Mouse (Mus musculus) embryonic fibroblast, embryonic 13.5 days (primary cell): ENCODE measurements around the gene Ppip5k2. TPM values are rescaled to one million over a fixed set of nuclear protein-coding genes. Genes with fewer than 3 reads are reported as not detected.

Source experiments
- H3K27ac ChIP-seq: 2 replicates; pipeline ENCODE4 v1.5.1; 2012; ENCODE audit warnings: low read length, control low read depth, inconsistent platforms; ENCODE audit not compliant: insufficient read depth
- H3K4me1 ChIP-seq: 2 replicates; pipeline ENCODE4 v1.6.1; 2011; ENCODE audit warnings: low read length; ENCODE audit not compliant: control insufficient read depth, insufficient read depth
- H3K4me3 ChIP-seq: 2 replicates; pipeline ENCODE4 v1.5.1; 2011; ENCODE audit warnings: mild to moderate bottlenecking, control low read depth, low read length; ENCODE audit not compliant: insufficient read depth
- CTCF ChIP-seq: IDR thresholded peaks from 2 replicates; pipeline ENCODE4 v1.5.1; 2011; ENCODE audit warnings: mild to moderate bottlenecking, control low read depth, low read length, moderate library complexity, borderline replicate concordance; ENCODE audit not compliant: insufficient read depth
- POLR2A ChIP-seq: IDR thresholded peaks from 2 replicates; pipeline ENCODE4 v1.6.1; 2011; ENCODE audit warnings: low read depth, mild to moderate bottlenecking, control low read depth, low read length, moderate library complexity
- polyA plus RNA-seq: library from polyadenylated mRNA; stranded (reverse); fragments of >200 nt; gene quantifications from 2 replicates; pipeline ENCODE4 v1.2.4, GENCODE M21; 2011; ENCODE audit warnings: low read depth; ENCODE audit not compliant: missing spikeins, insufficient read length

Gene Ppip5k2
- polyA plus RNA-seq, 1 experiment, result 35.2 TPM

DNA sequence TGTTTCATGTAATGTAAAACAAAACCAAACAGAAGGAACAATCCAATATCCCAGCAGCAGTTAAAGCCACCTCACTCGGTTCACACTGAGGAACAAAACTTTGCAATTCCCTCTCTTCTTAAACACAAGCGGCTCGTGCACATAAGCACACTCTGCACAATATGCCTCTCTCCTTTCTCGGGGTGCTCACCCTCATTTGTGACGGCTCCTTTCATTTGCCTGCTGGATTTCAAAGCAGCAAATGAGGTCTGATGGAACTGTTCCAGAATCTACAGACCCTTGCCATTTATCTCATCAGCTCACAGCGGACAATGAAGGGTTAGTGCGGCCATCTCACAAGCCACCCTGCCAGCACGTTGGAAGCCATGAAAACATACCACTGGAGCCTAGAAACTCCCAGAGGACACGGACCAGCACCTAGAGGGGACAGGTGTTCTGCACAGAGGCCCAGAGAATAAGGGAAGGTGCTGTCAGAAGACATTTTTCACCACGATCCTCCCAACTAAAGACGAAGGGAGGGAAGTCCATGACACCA, 55.8 kb downstream of the Ppip5k2 start:
- Histone ChIP-seq H3K4me3 (no peak overlapping the region), H3K27ac (no peak overlapping the region), H3K4me1 (no peaks in the 10 kb centered on the region)
- TF ChIP-seq POLR2A (no peak), CTCF (no peak)

DNA sequence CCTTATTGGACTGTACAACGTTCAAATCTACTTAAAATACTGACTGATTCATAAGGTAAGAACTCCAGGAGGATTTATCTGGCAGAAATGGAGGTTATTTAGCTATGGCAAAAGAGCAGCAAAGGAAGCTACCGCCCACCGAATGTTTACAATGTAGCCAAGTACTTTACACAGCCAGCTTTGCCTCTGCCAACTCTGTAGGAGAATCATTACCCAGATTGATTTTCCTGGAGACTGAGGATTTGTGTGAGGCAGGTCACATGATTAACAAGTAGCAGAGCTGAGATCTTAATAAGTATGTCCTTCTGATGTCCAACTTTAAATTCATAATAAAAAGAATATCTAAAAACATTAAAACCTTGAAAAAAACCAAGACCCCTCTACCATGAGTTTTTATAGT, 59.7 kb downstream of the Ppip5k2 start:
- TF ChIP-seq POLR2A (no peak), CTCF (no peak)
- H3K4me3 ChIP-seq, result no peak overlapping the region
- H3K27ac ChIP-seq, result no peak overlapping the region
- no peaks in the 10 kb centered on the region for H3K4me1 ChIP-seq

DNA sequence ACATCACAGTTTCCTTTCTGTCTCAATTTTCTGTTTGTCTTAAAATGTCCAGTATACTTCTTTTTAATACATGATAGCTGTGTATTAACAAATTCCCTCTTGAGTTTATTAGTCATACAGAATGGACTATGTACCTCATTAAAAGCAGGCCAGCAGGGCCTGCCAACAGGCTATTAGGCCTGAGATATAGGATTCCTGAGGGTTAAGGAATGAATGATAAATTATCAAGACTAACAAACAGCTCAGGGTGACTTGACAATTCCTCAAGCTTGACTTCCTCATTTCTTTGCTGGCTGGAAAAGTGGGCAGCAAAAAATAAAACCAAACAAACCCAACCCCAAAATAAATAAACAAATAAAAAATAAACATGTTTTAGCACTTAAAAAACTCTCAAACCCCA, 64.8 kb downstream of the Ppip5k2 start:
- Histone ChIP-seq H3K4me3 (no peak overlapping the region), H3K27ac (no peak overlapping the region), H3K4me1 (no peaks in the 10 kb centered on the region)
- TF ChIP-seq CTCF (no peak), POLR2A (no peak)

DNA sequence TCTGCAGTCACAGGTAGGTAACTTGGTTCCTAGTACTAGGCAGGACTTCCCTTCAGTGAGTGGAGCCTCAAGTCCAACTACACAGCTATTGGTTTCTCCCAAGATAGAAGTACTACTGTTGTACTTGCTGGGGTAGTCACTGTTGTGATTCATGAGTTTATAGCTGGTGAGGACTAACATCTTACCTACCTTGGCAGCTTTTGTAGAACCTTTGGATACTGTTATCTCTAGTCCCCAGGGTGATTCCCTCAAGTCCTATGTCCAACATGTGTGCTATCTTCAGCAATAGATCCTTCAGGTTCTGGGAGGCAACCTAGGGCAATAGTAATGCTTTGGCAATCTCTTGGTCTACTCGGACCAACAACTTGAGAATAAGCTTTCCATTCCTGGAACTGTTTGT, 65.6 kb downstream of the Ppip5k2 start:
- no peaks in the 10 kb centered on the region for H3K4me1 ChIP-seq
- TF ChIP-seq CTCF, result no peak
- no peak for TF ChIP-seq POLR2A
- H3K4me3 ChIP-seq, result no peak overlapping the region
- no peak overlapping the region for H3K27ac ChIP-seq

DNA sequence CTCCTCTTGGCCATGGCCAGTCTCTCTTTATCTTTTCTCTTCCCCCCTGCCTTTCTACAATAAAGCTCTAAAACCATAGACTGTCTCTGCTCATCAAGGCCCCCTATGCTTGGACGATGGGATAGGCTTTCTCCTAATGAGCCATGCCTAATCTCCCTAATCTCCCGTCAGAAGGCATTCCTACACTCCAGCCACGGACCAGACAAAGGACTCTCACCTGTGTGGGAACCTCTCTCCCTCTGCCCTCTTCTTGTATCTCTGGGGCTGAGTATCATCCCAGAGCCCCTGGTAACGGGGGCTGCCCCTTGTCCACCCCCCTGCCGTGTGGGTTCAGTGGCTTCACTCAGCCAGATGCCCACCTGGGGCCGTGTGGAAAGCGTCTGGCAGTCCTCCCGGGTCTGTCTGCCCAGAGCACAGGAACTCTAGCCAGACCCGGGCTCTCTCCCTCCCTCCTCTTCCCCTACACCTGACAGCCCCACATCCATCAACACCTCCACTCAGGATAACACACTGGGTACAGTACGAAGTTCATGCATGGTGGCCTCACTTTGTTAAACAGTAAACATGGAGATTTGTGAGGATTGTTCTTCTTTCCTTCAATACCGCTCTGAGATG, 71.1 kb downstream of the Ppip5k2 start:
- TF ChIP-seq POLR2A (no peak), CTCF (no peak)
- no peaks in the 10 kb centered on the region for H3K4me1 ChIP-seq
- no peak overlapping the region for H3K27ac ChIP-seq
- no peak overlapping the region for H3K4me3 ChIP-seq

DNA sequence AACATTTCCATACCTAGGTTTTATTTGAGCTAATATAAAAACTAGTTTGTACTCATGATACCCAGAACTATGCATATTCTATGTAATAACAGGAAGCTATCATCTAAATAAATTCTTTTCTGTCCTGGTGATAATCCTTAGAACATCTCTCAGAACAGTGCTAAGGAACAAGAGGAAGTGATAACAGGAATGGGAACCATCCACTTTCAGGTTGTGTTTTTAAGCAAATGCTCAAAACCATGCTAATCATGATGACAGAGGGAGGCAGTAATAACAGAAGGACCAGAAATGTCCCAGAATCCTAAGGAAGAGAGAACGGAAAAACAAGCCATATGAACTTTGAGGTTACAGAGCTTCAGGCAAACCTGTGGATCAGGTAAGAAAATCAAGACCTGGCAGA, 72.9 kb downstream of the Ppip5k2 start:
- Histone ChIP-seq H3K4me1 (no peaks in the 10 kb centered on the region), H3K27ac (no peak overlapping the region), H3K4me3 (no peak overlapping the region)
- TF ChIP-seq POLR2A (no peak), CTCF (no peak)

DNA sequence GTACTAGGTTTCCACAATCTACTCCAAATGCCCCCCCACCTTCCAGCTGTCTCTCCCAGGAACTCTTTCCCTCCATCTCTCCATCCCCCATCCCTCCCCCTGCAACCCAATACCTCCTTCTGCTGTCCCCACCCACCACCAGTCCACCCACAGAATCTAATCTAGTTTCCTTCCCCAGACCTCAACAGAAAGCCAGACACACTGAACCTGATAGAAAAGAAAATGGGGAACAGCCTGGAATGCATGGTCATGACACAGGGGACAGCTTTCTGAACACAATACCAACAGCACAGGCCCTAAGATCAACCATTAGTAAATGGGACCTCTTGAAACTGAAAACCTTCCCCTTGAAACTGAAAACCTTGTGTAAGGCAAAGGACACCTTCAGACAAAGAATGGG, 76.4 kb downstream of the Ppip5k2 start:
- no peaks in the 10 kb centered on the region for H3K4me1 ChIP-seq

DNA sequence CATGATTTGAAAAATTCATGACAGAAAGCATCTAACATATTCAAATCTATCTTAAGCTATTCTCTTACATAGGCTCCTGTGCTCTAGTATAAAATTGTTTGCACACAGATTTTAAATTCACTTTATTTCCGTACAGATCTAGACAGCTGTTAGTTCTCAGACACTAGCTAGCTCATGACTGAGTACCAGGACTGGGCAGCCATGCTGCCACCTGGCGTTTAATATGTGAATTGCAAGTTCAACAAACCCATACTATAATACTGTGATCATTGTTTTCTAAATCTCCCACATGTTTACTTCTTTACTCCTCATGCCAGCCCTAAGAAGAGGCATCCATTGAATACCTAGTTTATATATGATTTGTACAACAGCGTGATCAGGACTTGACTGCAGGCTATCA, 81.5 kb downstream of the Ppip5k2 start:
- TF ChIP-seq POLR2A, result no peak
- no peak for TF ChIP-seq CTCF
- Histone ChIP-seq H3K4me3 (no peak overlapping the region), H3K27ac (no peak overlapping the region), H3K4me1 (no peaks in the 10 kb centered on the region; the same call in 1 of the 2 replicates)

More for the DNA sequence above, 76.4 kb downstream of the Ppip5k2 start:
- TF ChIP-seq CTCF (no peak), POLR2A (no peak)
- Histone ChIP-seq H3K4me3 (no peak overlapping the region), H3K27ac (no peak overlapping the region)

DNA sequence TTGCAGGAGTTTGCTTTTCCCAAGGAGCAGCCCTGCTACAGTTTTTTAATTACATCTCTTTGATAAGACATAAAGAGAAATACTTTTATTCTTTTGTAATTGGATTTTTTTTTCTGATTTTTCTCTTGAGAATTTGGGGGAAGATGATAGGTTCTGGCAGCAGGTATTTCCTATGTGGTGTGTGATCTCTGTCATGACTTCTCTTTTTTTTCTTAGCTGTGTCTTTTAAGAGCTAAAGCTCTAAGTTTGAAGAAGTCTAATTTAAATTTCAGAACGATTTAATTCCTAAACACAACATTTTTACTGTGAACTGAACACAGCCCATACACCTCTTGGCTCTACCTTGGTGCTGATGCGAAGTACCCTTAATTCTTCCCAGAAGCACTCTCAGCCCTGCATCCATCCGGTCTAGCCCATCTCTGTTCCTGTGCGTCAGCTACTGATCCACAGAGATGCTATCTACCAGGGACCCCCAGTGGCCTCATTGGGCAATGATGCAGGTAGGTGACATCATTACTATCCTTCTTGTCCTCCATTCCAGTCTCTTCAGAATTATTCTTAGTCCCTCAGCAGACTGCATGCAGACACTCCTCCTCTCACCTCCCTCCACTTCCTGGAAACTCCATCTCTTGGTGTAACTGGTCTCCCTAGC, 93.6 kb downstream of the Ppip5k2 start:
- no peak overlapping the region for H3K4me3 ChIP-seq
- H3K27ac ChIP-seq, result no peak overlapping the region
- TF ChIP-seq POLR2A (no peak), CTCF (no peak)
- H3K4me1 ChIP-seq, result no peaks in the 10 kb centered on the region

DNA sequence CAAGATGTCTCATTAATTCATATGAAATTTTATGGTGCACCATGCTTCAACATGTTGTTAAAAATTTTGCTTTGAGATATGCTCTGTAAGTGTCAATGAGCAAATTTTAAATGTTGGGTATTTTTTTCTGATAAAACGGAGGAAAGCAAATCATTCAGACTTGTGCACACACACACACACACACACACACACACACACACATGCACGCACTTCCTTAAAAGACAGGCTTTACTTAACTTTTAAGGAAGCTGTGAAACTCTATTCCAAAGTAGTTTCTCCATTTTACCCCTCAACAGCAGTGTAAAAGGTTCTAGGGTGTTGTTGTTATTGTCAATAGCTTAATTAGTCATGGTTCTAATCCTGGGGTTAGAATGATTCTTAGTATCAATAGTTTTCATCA, 94.1 kb downstream of the Ppip5k2 start:
- H3K4me1 ChIP-seq, result no peaks in the 10 kb centered on the region
- TF ChIP-seq POLR2A, result no peak
- TF ChIP-seq CTCF, result no peak
- H3K27ac ChIP-seq, result no peak overlapping the region
- no peak overlapping the region for H3K4me3 ChIP-seq

DNA sequence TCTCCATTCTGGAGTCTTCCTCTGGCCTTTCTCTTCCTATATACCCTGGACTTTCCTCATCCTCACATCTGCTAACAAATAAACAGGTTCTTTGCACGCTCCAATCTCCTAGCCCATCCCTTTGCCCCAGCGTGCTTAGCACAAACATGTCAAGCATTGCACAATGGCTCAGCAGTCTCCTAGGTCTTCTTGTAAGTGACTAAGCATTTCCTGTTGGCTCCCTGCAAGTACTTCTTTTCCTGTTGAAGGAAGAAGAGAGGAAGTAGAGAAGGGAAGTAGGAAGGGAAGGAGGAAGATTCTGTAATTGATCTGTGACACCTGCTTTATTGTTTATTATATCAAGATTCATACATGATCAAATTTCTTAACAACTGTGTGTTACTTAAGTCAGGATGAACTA, 97.4 kb downstream of the Ppip5k2 start:
- Histone ChIP-seq H3K4me1 (no peaks in the 10 kb centered on the region), H3K4me3 (no peak overlapping the region), H3K27ac (no peak overlapping the region)
- no peak for TF ChIP-seq POLR2A
- TF ChIP-seq CTCF, result no peak
